Mouse (Mus musculus): ENCODE measurements around the gene Rasl12. TPM values are rescaled to one million over a fixed set of nuclear protein-coding genes. Genes with fewer than 3 reads are reported as not detected.

The Rasl12 gene
- polyA plus RNA-seq, 2 experiments: 0.04 to 0.12 TPM

DNA sequence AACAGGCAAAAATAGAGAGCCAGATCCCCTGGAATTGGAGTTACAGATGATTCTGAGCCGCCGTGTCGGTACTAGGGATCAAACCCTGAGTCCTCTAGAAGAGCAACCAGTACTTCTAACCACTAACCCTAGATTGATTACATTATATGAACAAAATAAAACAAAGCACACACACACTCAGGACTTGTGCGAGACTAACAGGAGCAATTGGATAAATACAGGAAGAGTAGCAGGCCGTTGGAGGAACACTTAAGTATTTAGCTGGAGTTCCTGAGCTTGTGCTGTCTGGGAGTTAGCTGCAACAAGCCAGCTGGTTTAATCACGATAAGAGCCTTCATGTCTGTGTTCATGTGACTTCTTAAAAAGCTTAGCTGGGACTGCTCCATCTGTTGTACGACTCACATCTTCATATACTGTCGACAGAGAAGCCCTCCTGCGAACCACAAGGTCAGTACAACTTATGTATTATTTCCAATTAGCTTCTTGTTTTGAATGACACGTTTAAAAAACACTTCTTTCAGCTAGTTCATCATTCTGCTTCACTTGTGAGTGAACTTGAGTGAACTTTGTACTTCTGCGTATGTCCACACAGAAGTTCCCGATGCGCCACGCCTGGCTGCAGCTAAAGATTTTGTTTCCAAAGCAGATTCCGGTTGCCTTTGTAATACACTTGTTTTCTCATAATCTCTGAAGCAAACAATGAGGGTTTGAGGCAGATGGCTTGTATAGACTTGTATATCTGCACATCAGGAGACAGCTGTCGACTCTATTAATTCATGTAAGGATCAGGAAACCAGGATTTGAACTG lies 37.5 kb upstream of the Rasl12 start, which contains the start of gene Ubap1l:
Ubap1l (plus strand) TSS at position 401 of the 808 bp plus-strand sequence.
- 83% methylated on average over 16 of the region's 16 CpGs for WGBS (ENCODE audit: insufficient replicate concordance)

DNA sequence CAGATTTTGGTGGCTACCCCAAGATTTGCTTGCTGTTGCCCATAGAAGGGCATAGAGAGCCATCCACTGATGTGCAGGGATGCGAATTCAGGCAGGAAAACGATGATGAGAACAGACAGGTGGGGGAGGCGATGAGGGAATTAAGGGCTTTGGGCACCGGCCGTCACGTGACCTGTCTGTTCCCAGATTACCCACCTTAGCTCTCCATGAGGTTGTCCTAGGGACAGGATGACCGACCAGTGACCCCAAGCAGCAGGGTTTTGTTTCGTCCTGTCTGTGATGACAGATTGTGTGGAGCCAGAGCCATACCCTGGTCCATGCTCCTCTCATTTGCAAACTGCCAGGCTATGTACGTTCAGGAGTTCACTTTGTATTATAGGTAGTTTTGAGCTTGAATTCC lies 34.6 kb upstream of the Rasl12 start:
- no peak overlapping the region for H3K4me2 ChIP-seq (ENCODE audit: low read depth)
- H3K4me3 ChIP-seq (ENCODE audit: insufficient read depth in 1 of 2, low read depth in 2 of 2, low read length in 2 of 2): no peak overlapping the region
- H3K27ac ChIP-seq: no peak overlapping the region
- H3K9me3 ChIP-seq (ENCODE audit: control insufficient read depth, low read length): no peaks in the 10 kb centered on the region
- peaks cover 21% of the 10 kb centered on the region for H3K36me3 ChIP-seq (replicated peaks; ENCODE audit: control insufficient read depth, insufficient read depth, low read depth)
- peaks cover under 1 to 6% of the 10 kb centered on the region in 2 experiments; a peak in 3 of 4 replicates for H3K4me1 ChIP-seq (replicated peaks; ENCODE audit: control insufficient read depth in 2 of 2, insufficient read depth in 2 of 2, low read length in 1 of 2)
- no peak overlapping the region for H3K9ac ChIP-seq (replicated peaks)
- H3K27me3 ChIP-seq (ENCODE audit: control insufficient read depth, insufficient read depth, low read length): no peaks in the 10 kb centered on the region
- TF ChIP-seq CTCF (IDR thresholded peaks at IDR 0.05; ENCODE audit: low read depth) (no peak), EP300 (IDR thresholded peaks at IDR 0.05; ENCODE audit: low read depth) (no peak)
- 68% methylated on average over 9 of the region's 9 CpGs for WGBS (ENCODE audit: insufficient replicate concordance)
- DNase-seq (ENCODE audit: low read depth in 3 of 3, low spot score in 3 of 3): no peak
- ATAC-seq (ENCODE audit: insufficient read depth): no peak

More for the DNA sequence above, 37.5 kb upstream of the Rasl12 start, which contains the start of gene Ubap1l:
- ATAC-seq (ENCODE audit: insufficient read depth): no peak
- H3K4me2 ChIP-seq (ENCODE audit: low read depth): no peak within 1 kb of the TSS
- no peaks in the 10 kb centered on the region for H3K27me3 ChIP-seq (ENCODE audit: control insufficient read depth, insufficient read depth, low read length)
- TF ChIP-seq CTCF (IDR thresholded peaks at IDR 0.05; ENCODE audit: low read depth) (no peak), EP300 (IDR thresholded peaks at IDR 0.05; ENCODE audit: low read depth) (no peak)
- no peak within 1 kb of the TSS for H3K27ac ChIP-seq
- no peak within 1 kb of the TSS for H3K9ac ChIP-seq (replicated peaks)
- H3K36me3 ChIP-seq (replicated peaks; ENCODE audit: control insufficient read depth, insufficient read depth, low read depth): peaks cover 37% of the 10 kb centered on the region
- no peak for DNase-seq (ENCODE audit: low read depth in 3 of 3, low spot score in 3 of 3)
- H3K4me1 ChIP-seq (replicated peaks; ENCODE audit: control insufficient read depth in 2 of 2, insufficient read depth in 2 of 2, low read length in 1 of 2): peaks cover 4 to 10% of the 10 kb centered on the region in 2 experiments; a peak in 3 of 4 replicates
- no peaks in the 10 kb centered on the region for H3K9me3 ChIP-seq (ENCODE audit: control insufficient read depth, low read length)
- H3K4me3 ChIP-seq (ENCODE audit: insufficient read depth in 1 of 2, low read depth in 2 of 2, low read length in 2 of 2): no peak within 1 kb of the TSS

GRCm38 (mm10) chr9:65365721-65366120 lies 32.6 kb upstream of the Rasl12 start:
- Histone ChIP-seq H3K9me3 (ENCODE audit: control insufficient read depth, low read length) (no peaks in the 10 kb centered on the region), H3K27ac (no peak overlapping the region), H3K27me3 (ENCODE audit: control insufficient read depth, insufficient read depth, low read length) (no peaks in the 10 kb centered on the region), H3K4me2 (ENCODE audit: low read depth) (no peak overlapping the region), H3K9ac (replicated peaks) (no peak overlapping the region), H3K36me3 (replicated peaks; ENCODE audit: control insufficient read depth, insufficient read depth, low read depth) (peaks cover 4% of the 10 kb centered on the region), H3K4me1 (replicated peaks; ENCODE audit: control insufficient read depth in 2 of 2, insufficient read depth in 2 of 2, low read length in 1 of 2) (no peaks in the 10 kb centered on the region), H3K4me3 (ENCODE audit: insufficient read depth in 1 of 2, low read depth in 2 of 2, low read length in 2 of 2) (no peak overlapping the region)
- 76% methylated on average over 7 of the region's 7 CpGs for WGBS (ENCODE audit: insufficient replicate concordance)
- DNase-seq (ENCODE audit: low read depth in 3 of 3, low spot score in 3 of 3) (no peak), ATAC-seq (ENCODE audit: insufficient read depth) (no peak)
- TF ChIP-seq EP300 (IDR thresholded peaks at IDR 0.05; ENCODE audit: low read depth) (no peak), CTCF (IDR thresholded peaks at IDR 0.05; ENCODE audit: low read depth) (no peak)

GRCm38 (mm10) chr9:65371756-65372155 lies 26.6 kb upstream of the Rasl12 start:
- Histone ChIP-seq H3K4me1 (replicated peaks; ENCODE audit: control insufficient read depth in 2 of 2, insufficient read depth in 2 of 2, low read length in 1 of 2) (no peaks in the 10 kb centered on the region), H3K4me2 (ENCODE audit: low read depth) (no peak overlapping the region), H3K9me3 (ENCODE audit: control insufficient read depth, low read length) (no peaks in the 10 kb centered on the region), H3K4me3 (ENCODE audit: insufficient read depth in 1 of 2, low read depth in 2 of 2, low read length in 2 of 2) (no peak overlapping the region), H3K27ac (no peak overlapping the region), H3K27me3 (ENCODE audit: control insufficient read depth, insufficient read depth, low read length) (no peaks in the 10 kb centered on the region), H3K36me3 (replicated peaks; ENCODE audit: control insufficient read depth, insufficient read depth, low read depth) (no peaks in the 10 kb centered on the region), H3K9ac (replicated peaks) (no peak overlapping the region)
- ATAC-seq (ENCODE audit: insufficient read depth) (no peak), DNase-seq (ENCODE audit: low read depth in 3 of 3, low spot score in 3 of 3) (no peak)
- no peak for TF ChIP-seq CTCF (IDR thresholded peaks at IDR 0.05; ENCODE audit: low read depth)
- TF ChIP-seq EP300 (IDR thresholded peaks at IDR 0.05; ENCODE audit: low read depth): no peak
- 80% methylated on average over 24 of the region's 24 CpGs for WGBS (ENCODE audit: insufficient replicate concordance)

DNA sequence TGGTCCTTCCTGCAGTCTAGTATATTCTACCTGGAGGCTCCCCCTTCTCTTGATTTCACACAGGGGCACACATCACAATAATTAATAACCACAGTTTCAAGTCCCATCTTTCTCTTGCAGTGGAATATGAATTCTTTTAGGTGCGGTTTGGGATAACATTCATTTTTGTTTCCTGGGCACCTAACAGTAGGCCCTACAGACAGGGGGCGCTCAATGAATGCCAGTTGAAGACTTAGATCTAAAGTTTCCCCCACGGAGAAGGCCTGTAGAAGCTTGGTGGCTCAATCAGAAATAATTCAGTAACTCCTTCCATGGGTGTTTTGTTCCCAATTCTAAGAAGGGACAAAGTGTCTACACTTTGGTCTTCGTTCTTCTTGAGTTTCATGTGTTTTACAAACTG lies 25.9 kb upstream of the Rasl12 start:
- Histone ChIP-seq H3K36me3 (replicated peaks; ENCODE audit: control insufficient read depth, insufficient read depth, low read depth) (no peaks in the 10 kb centered on the region), H3K27ac (no peak overlapping the region), H3K4me2 (ENCODE audit: low read depth) (no peak overlapping the region), H3K9ac (replicated peaks) (no peak overlapping the region), H3K9me3 (ENCODE audit: control insufficient read depth, low read length) (no peaks in the 10 kb centered on the region), H3K27me3 (ENCODE audit: control insufficient read depth, insufficient read depth, low read length) (no peaks in the 10 kb centered on the region), H3K4me3 (ENCODE audit: insufficient read depth in 1 of 2, low read depth in 2 of 2, low read length in 2 of 2) (no peak overlapping the region), H3K4me1 (replicated peaks; ENCODE audit: control insufficient read depth in 2 of 2, insufficient read depth in 2 of 2, low read length in 1 of 2) (no peaks in the 10 kb centered on the region)
- peak in 1 of 3 experiments; percentile 11 for DNase-seq (ENCODE audit: low read depth in 3 of 3, low spot score in 3 of 3)
- 55% methylated on average over 4 of the region's 4 CpGs for WGBS (ENCODE audit: insufficient replicate concordance)
- no peak for ATAC-seq (ENCODE audit: insufficient read depth)
- TF ChIP-seq EP300 (IDR thresholded peaks at IDR 0.05; ENCODE audit: low read depth): no peak
- peak; percentile 50; the same call in 1 of the 2 replicates for TF ChIP-seq CTCF (IDR thresholded peaks at IDR 0.05; ENCODE audit: low read depth)
